Mouse (Mus musculus): ENCODE measurements around the gene Herc3.
"Not testable (repeated sequence)": the region's sequence is repeated elsewhere in the genome, so short reads cannot be mapped to it uniquely, and the experiment has no call there.

Gene Herc3

GRCm38 (mm10) chr6:58859517-58859916 is 28.3 kb downstream of the Herc3 start:
- DNase-seq (ENCODE audit: low spot score) = no peak

DNA sequence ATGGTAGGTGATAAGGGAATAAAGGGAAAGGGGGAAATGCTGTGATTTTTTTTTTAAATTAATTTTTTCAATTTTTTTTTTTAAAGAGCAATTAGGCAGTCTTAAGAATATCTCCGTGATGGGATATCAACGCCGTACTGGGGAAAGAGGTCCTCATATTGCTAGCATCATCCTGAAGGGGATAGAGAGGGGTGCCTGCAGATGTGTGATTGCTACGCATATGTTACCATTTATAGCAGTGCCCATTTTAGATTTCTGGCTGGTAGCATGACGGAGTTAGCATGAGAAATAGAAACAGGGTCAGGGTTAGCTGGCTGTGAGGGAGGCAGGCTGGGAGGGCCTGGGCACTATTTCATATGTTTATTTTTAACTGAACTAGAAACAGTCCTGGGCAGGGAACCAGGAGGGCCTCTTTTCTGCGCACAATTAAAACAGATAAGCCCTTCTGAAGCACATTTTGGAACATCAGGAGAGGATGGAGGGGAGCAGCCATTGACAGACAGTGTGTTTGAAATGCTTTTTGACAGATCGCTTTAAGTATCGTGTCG is 31.3 kb downstream of the Herc3 start:
- DNase-seq (ENCODE audit: low spot score) = no peak

GRCm38 (mm10) chr6:58863631-58864235 is 32.5 kb downstream of the Herc3 start:
- DNase-seq (ENCODE audit: low spot score) = no peak

GRCm38 (mm10) chr6:58867858-58868257 is 36.6 kb downstream of the Herc3 start:
- not testable (repeated sequence) for DNase-seq (ENCODE audit: low spot score)

GRCm38 (mm10) chr6:58879572-58879971 is 48.3 kb downstream of the Herc3 start:
- DNase-seq (ENCODE audit: low spot score) = no peak

GRCm38 (mm10) chr6:58879987-58880386 is 48.7 kb downstream of the Herc3 start:
- DNase-seq (ENCODE audit: low spot score) = no peak

DNA sequence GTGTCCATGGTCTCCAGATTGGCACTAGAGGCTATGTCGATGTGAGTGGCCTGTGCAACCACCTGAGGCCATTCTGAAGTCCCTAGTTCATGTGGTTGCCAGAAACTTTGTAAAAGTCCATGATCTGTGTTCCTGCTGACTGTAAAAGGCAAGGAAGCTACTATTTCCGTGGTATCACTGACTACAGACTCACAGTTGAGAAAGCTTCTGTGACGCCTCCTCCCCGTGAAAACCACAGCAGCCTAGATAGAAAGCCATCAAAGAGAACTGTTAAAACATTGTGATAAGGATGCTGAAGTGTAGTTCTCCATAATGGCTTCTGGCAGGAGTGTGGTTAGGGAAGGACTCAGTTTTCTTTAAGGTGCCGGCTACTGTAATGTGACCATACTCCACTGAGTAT is 49.6 kb downstream of the Herc3 start:
- no peak for DNase-seq (ENCODE audit: low spot score)

DNA sequence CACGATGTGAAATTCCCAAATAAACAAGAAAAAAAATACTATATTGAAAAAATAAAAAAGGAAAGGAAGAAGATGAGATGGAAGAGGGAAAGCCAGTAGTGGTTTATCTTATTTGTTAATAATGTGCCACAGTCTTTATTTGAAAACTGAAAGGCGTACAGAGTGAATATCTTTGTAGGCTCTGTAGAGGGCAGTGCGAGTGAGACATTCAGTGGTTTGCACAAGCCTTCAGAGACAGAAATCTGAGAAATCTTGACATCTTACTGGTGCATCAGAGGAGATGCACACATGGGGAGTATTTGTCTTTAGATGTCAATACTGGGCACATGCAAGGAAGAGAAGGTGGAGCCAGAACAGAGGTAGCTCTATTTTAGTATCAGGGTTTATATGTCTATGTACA is 50.1 kb downstream of the Herc3 start:
- DNase-seq (ENCODE audit: low spot score) = no peak

DNA sequence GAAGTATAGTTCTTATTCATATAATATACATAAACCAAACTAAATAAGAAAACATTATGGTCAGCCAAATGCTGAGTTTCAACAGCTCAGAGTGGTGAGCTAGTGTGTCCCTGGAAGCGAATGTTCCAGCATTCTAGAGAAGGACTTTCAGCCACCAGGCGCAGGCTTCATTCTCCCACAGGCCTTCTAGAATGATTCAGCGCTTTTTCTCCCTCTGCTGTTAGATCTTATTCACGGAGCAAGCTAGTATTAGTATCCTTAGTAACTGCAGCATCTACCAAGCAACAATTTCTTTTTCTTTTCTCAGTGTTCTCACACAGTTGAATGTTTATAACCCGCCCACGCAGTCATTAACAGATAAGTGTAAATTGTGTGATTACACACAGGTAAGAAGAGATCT is 51.0 kb downstream of the Herc3 start:
- no peak for DNase-seq (ENCODE audit: low spot score)

DNA sequence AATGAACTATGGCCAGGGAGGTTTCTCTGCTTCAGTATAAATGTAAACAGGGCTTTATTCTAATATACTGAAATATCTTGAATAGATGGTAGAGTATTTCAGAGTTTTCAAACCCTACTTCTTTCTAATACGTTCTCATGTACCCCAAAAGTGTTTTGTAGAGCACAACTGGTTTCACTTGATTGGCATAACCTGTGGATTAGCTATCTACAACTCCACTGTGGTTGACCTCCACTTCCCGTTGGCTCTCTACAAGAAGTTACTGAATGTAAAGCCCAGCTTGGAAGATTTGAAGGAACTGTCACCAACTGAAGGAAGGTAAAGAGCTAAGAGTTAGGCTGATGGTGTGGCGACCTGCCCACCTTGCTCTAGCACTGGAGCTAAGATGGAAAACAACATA is 58.7 kb downstream of the Herc3 start:
- no peak for DNase-seq (ENCODE audit: low spot score)

DNA sequence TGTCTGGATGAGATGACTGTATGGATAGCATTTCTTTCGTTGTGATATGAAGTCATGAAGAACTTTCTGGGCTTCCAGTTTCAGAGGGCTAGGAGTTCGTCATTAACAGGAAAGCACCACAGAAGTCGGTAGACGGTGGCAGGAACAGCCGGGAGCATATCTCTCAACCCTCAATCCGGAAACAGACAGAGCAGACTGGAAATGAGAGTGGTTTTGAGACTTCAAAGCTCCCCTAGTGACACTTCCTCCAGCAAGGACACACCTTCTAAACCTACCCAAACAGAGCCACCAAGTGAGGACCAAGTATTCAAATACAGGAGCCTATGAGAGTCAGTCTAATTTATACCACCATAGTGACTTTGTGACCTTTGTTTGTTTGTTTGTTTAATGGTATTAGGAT is 62.0 kb downstream of the Herc3 start:
- DNase-seq (ENCODE audit: low spot score) = no peak

DNA sequence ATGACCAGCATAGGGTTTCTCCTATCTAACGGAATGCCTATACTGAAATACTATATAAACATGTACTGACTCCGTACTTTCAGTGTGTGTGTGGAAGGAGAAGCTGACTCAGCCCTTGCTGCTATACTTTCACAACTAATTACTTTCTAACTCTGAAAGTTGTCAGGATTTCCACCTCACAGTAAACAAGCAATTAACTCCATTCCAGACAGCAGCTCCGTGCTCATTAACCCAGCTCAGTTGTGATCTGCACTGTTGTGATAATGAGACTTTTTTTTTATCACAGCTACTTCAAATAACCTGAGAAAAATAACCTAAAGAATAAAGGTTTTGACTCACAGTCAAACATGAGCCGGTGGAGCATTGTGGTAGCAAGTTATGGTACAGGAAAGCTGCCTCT is 63.7 kb downstream of the Herc3 start:
- no peak for DNase-seq (ENCODE audit: low spot score)

DNA sequence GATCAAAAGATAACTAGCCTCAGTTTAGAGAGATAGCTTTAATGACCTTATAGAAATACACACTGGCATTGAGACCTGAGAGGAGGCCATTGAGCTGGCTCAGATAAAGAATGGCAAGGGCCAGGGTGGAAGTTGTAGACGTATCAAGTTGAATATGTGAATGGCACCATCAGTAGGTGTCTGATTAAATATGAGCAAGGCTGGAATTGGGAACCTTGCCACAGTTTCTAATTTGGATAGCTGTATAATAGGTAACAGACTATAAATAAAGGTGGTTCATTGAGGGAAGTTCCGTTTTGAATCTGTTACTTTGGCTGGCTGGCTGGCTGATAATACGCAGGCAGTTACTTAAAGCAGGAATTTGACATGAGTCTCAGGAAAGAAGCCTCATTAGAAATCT is 65.4 kb downstream of the Herc3 start:
- DNase-seq (ENCODE audit: low spot score) = no peak

DNA sequence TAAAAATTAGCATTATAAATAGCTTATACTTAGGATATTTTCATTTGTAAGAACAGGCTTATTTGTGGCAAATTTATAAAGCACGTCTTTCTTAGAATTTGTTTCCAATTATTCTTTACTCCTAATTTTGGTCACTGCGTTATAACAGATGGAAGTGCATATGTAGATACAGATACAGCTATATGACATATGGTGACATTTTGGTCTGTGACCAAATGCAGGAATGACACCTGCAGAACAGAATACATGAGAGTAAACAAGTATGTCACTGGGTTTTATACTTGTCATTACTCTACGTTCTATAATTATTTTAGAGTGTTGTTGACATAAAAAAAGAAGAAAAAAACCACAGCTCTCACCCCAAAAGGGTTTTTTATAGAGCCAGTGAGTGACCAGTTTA is 67.8 kb downstream of the Herc3 start:
- DNase-seq (ENCODE audit: low spot score) = no peak

DNA sequence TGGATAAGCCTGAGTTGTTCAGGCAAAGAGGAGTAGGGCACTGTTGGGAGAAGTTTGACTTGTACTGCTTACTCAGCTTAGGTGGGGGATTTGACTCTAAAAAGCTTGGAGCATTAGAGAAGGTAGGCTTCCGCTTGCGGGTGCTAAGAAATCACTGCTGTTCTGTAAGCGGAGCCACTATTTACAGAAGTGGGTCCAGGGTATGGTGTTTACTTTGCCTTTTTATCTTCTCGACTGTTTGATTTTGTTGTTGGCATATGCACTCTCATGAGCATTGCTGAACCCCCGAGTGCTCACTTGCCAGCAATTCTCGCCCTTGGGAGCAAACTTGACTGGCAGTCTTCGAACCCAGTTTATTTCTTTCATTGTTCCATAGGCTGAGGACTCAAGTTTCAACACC is 69.3 kb downstream of the Herc3 start:
- no peak for DNase-seq (ENCODE audit: low spot score)

DNA sequence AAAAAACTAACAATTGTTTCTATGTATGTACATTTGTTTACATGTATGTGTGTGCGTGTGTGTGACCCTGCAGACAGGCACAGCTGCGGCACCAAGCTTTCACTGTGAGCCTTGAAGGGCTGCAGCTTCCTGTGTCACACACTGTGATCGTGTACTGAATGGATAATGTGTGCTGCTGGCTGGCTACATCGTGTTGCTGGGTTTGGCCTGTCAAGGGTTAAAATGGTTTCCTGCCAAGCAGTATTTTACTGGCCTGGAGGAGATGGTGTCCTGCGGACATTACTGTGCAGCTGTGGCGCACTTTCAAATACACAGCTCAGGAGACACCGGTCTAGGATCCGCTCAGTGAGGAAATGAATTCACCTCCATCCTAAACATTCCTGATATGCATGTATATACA is 71.9 kb downstream of the Herc3 start:
- no peak for DNase-seq (ENCODE audit: low spot score)

GRCm38 (mm10) chr6:58904551-58904950 is 73.3 kb downstream of the Herc3 start:
- DNase-seq (ENCODE audit: low spot score) = no peak

DNA sequence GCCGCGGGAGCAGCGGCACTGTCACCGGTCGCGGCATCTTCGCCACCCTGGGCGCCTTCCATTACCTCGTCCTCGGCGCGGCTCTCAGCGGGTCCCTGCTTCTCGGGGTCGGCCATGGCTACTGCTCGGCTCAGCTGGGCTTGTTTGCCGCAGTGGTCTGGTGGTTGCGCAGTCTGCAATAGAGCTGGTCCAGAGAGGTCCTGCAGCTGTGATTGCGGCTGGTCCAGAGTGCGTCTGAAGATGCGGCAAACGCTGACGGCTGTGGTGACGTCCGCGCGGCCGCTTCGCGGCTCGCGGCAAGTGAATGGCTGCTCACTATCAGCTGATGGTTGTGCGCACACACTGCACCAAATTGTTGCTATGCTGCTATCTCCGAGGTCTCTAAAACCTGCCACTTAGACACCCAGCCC is 75.6 kb downstream of the Herc3 start, which contains the start of gene Nap1l5:
TSS of gene Nap1l5 (minus strand) at position 225 of the 410 bp plus-strand sequence.
- DNase-seq (ENCODE audit: low spot score) = peak; percentile 36

DNA sequence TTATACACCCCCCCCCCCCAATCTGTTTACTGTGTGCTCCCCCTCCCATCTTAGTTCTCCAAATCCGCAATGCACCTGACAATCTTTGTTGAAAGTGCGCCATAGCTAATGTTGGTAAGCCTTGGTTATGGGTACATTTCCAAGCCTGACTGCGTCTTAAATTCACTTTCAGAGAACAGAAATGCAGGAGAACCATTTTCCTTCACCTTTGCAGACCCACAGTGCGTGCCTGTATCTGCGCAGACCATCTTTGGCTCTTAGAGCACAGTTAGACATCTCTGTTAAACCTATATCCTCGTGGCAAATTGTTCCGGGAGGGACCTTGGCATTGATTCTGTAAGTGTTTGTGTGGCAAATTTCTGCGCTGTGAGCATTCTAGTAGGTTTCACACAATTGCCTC is 76.1 kb downstream of the Herc3 start:
- no peak for DNase-seq (ENCODE audit: low spot score)

- DNase-seq (ENCODE audit: low spot score) = no peak
Measured at GRCm38 (mm10) chr6:58907791-58908190, 76.5 kb downstream of the Herc3 start.

GRCm38 (mm10) chr6:58912842-58913241 is 81.6 kb downstream of the Herc3 start:
- no peak for DNase-seq (ENCODE audit: low spot score)

DNA sequence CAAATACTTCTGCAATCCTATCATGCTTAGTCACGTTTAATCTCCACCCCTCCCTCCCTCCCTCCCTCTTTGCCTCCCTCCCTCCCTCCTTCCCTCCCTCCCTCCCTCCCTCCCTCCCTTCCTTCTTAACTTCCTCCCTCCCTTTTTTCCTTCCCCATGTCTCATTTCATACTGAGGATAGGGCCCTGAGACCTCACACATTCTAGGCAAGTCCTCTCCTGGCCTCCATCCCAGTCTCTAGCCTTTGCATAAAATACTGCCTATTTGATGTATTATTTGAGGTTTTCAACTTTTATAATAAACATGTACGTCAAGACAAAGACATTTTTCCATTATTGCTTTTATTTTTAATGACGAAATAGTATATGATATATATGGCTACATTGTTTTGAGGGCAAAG is 82.3 kb downstream of the Herc3 start:
- no peak for DNase-seq (ENCODE audit: low spot score)

DNA sequence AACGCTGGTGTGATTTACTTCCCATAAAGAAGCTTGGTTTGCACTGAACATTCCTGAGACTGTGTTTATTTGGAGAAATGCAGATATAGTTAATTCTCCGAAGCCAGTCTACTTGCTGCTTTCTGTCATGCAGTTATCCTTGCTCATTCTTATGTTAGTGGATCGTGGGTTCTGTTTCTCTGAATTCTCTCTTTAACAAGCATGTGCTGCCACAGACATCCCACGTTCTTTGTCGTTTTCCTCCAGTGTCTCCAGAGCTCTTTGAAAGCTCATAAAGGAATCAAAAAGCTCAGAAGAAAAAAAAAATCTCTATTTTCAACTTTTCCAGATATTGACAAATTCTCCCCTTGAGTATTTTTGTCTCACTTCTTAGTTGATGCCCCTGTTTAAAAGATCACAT is 82.7 kb downstream of the Herc3 start:
- no peak for DNase-seq (ENCODE audit: low spot score)

DNA sequence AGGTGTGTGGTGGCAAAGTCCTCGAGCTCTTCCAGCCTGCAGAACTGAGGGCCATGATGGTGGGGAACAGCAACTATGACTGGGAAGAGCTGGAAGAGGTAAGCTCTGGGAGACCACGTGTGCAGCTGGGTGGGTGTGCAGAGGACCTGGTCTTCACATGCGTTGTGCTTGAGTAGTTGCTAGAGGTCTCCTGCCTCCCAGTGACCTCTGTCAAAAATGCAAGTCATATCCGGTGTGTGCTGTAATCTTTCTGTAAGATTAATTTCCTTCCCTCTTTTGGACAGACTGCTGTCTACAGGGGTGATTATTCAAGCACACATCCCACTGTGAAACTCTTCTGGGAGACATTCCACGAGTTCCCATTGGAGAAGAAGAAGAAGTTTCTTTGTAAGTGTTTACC is 85.2 kb downstream of the Herc3 start:
- no peak for DNase-seq (ENCODE audit: low spot score)
